Mouse (Mus musculus) heart, embryonic 13.5 days (tissue): ENCODE data around the gene Gm42372. TPM values are rescaled to one million over a fixed set of nuclear protein-coding genes. Genes with fewer than 3 reads are reported as not detected.
A peak's percentile ranks its signal among the peaks of the same experiment; 100 is the strongest.

ENCODE experiments used
- ATAC-seq: fragments of 200-750 bp; cut with Nextera tagmentation; 2 replicates; pipeline ENCODE4 v1.8.0; 2017; ENCODE audit warnings: moderate TSS enrichment; ENCODE audit not compliant: insufficient number of reproducible peaks, low FRiP score, low TSS enrichment; ENCODE audit errors: extremely low read depth
- H3K27ac ChIP-seq: fragments of 300-500 bp; sonication (generic); replicated peaks from 2 replicates; pipeline ENCODE4 v1.5.1; 2015; ENCODE audit warnings: moderate library complexity, mild to moderate bottlenecking, inconsistent platforms
- H3K27me3 ChIP-seq: fragments of 300-500 bp; sonication (generic); replicated peaks from 2 replicates; pipeline ENCODE4 v1.6.1; 2015; ENCODE audit warnings: mild to moderate bottlenecking, inconsistent platforms
- H3K36me3 ChIP-seq: fragments of 300-500 bp; sonication (generic); 2 replicates; pipeline ENCODE4 v1.6.1; 2015; ENCODE audit warnings: mild to moderate bottlenecking, inconsistent platforms
- H3K4me1 ChIP-seq: fragments of 300-500 bp; sonication (generic); 2 replicates; pipeline ENCODE4 v1.6.1; 2015; ENCODE audit warnings: inconsistent platforms
- H3K4me2 ChIP-seq: fragments of 300-500 bp; sonication (generic); 2 replicates; pipeline ENCODE4 v1.6.1; 2015; ENCODE audit warnings: inconsistent platforms, mild to moderate bottlenecking, moderate library complexity
- H3K4me3 ChIP-seq: fragments of 300-500 bp; sonication (generic); 2 replicates; pipeline ENCODE4 v1.5.1; 2015; ENCODE audit warnings: moderate library complexity, mild to moderate bottlenecking, inconsistent platforms
- H3K9ac ChIP-seq: fragments of 300-500 bp; sonication (generic); 2 replicates; pipeline ENCODE4 v1.6.1; 2015; ENCODE audit warnings: inconsistent platforms, mild to moderate bottlenecking, moderate library complexity
- H3K9me3 ChIP-seq: fragments of 300-500 bp; sonication (generic); 2 replicates; pipeline ENCODE4 v1.6.1; 2016; ENCODE audit warnings: inconsistent platforms
- WGBS: fragments of 180-500 bp; shearing (Covaris S2); methylation state at CpG from one replicate; pipeline ENCODE4 v1.1.7; 2015; ENCODE audit warnings: mixed read lengths; 5-methylcytosine and 5-hydroxymethylcytosine counted together
- polyA plus RNA-seq: library from polyadenylated mRNA; unstranded; fragments of >200 nt; fragmentation: Nextera tagmentation; extraction: Ambion mirVana; gene quantifications from 2 replicates; pipeline ENCODE4 v1.2.1, GENCODE M21; 2015

The Gm42372 gene
- polyA plus RNA-seq, 1 experiment from 2014 or later: 0.09 TPM

DNA sequence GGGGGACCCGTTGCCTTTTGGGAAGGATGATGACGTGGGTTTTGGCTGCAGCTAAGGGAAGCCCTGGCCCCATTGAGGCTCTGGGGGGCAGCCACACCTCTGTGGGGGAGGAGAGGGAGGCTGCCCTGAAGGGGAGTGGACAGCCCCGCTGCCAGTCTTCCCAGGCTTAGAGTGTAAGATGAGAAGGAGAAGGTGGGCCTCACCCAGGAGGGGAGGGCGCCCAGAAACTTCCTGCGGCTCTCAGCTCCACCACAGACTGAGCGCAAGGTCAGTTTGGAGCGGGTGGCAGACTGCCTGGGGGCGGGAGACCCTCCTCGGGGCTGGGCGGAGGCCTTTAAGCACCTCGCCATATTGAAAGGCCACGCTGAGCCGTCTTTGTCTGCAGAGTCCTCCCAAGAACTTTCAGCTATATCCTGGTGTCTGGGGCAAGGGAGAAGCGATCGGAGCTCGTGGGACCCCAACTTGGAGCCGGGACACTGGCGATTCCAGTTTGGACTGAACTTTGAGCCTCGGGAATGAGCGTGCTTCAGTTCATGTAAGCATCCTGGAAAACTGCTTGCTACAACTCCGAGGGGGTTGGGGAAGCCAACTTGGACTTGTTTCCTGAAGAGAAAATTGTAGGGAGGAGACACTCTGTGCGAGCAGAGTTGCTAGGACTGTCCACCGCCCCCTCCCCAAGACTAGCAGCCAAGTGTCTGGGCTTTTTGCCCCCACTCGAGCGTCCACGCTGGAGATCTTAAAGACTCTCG lies 10.9 kb downstream of the Gm42372 start:
- Histone ChIP-seq H3K27me3 (no peaks in the 10 kb centered on the region), H3K4me2 (peak overlapping the region; percentile 94), H3K4me3 (peak overlapping the region; percentile 77), H3K9me3 (no peaks in the 10 kb centered on the region), H3K36me3 (peaks cover 36% of the 10 kb centered on the region), H3K4me1 (peaks cover 80% of the 10 kb centered on the region), H3K27ac (peak overlapping the region; percentile 95), H3K9ac (peak overlapping the region; percentile 95)
- peak; percentile 85 for ATAC-seq
- under 1% methylated on average over 27 of the region's 27 CpGs for WGBS

DNA sequence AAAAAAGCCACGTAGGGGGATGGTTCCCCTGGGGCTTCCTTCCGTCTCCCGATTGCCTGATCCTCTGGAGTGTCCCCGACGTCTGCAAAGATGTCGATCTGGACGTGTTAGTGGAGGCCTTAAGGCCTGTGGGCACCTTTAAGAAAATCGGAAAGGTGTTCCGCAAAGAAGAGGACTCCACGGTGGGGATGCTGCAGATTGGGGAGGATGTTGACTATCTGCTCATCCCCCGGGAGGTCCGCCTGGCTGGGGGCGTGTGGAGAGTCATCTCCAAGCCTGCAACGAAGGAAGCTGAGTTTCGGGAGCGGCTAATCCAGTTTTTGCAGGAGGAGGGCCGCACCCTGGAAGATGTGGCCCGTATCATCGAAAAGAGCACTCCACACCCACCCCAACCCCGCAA lies 11.5 kb downstream of the Gm42372 start:
- Histone ChIP-seq H3K4me1 (peaks cover 85% of the 10 kb centered on the region), H3K27ac (peak overlapping the region; percentile 95), H3K4me3 (peak overlapping the region; percentile 77), H3K27me3 (no peaks in the 10 kb centered on the region), H3K9ac (peak overlapping the region; percentile 95), H3K9me3 (no peaks in the 10 kb centered on the region), H3K36me3 (peaks cover 41% of the 10 kb centered on the region), H3K4me2 (peak overlapping the region; percentile 94)
- WGBS: 1% methylated on average over 20 of the region's 20 CpGs
- ATAC-seq: no peak

DNA sequence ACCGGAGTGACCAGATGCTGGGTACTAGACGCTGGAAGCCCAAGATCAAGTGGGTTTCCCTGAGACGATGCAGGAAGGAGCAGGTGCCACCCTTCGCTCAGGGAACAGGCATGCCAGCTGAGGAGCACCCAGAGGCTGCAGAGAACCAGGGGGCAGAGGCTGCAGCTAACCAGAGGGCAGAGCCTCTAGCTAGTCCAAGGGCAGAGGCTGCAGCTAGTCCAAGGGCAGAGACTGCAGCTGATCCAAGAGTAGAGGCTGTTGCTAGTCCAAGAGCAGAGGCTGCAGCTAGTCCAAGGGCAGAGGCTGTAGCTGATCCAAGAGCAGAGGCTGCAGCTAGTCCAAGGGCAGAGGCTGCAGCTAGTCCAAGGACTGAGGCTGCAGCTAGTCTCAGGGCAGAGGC lies 12.5 kb downstream of the Gm42372 start:
- peaks cover 78% of the 10 kb centered on the region for H3K4me1 ChIP-seq
- 75% methylated on average over 4 of the region's 4 CpGs for WGBS
- H3K4me3 ChIP-seq: peak overlapping the region; percentile 77
- no peaks in the 10 kb centered on the region for H3K27me3 ChIP-seq
- peak overlapping the region; percentile 95 for H3K27ac ChIP-seq
- peak overlapping the region; percentile 95 for H3K9ac ChIP-seq
- H3K9me3 ChIP-seq: no peaks in the 10 kb centered on the region
- no peak for ATAC-seq
- peaks cover 49% of the 10 kb centered on the region for H3K36me3 ChIP-seq
- H3K4me2 ChIP-seq: peak overlapping the region; percentile 94

DNA sequence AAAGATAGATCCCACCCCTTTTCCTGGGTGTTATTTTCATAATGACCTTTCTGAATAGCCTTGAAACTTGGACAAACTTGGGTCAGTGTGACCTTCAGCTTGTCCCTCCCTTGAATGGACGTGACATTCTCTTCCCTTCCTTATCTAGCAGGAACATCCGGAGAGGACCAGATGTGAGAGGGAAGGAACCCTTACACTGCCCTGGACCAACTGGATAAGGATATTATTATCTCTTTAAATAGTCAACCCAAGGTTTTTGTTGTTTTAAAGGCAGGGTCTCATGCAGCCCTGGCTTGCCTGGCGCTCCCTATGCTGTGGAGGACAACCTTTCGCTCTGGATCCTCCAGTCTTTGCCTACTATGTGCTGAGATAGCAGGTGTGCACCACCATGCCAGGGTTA lies 16.3 kb downstream of the Gm42372 start:
- H3K9me3 ChIP-seq: no peaks in the 10 kb centered on the region
- peaks cover 82% of the 10 kb centered on the region for H3K36me3 ChIP-seq
- 35% methylated on average over 4 of the region's 4 CpGs for WGBS
- ATAC-seq: 0 out of 2 replicates have a peak, but pooled peaks have one; percentile 6
- H3K27ac ChIP-seq: peak overlapping the region; percentile 33
- no peak overlapping the region for H3K4me3 ChIP-seq
- no peak overlapping the region for H3K4me2 ChIP-seq
- H3K4me1 ChIP-seq: peaks cover 56% of the 10 kb centered on the region
- H3K27me3 ChIP-seq: no peaks in the 10 kb centered on the region
- H3K9ac ChIP-seq: no peak overlapping the region

DNA sequence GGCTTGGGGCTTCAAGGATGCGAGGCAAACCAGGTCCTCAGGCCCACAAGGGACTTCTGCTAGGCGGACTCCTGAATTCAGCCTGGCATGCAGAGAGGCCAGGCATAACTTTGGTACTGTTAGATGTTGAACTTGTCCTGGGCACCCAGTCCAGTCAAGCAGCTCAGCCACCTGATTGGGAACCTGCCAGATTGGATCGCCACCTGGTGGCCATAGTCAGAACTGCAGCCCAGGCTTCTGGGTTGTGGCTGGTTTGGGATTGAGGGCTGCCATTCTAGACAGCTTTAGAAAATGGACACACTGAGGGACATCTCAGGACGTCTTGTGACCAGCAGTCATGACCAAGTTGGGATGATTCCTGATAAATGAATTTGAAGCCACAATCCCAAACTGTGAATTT lies 16.8 kb downstream of the Gm42372 start:
- no peak overlapping the region for H3K9ac ChIP-seq
- H3K4me2 ChIP-seq: no peak overlapping the region
- H3K36me3 ChIP-seq: peaks cover 86% of the 10 kb centered on the region
- no peak overlapping the region for H3K4me3 ChIP-seq
- 30% methylated on average over 4 of the region's 4 CpGs for WGBS
- H3K27me3 ChIP-seq: no peaks in the 10 kb centered on the region
- no peaks in the 10 kb centered on the region for H3K9me3 ChIP-seq
- H3K4me1 ChIP-seq: peaks cover 54% of the 10 kb centered on the region
- 0 out of 2 replicates have a peak, but pooled peaks have one; percentile 5 for ATAC-seq
- H3K27ac ChIP-seq: peak overlapping the region; percentile 33

DNA sequence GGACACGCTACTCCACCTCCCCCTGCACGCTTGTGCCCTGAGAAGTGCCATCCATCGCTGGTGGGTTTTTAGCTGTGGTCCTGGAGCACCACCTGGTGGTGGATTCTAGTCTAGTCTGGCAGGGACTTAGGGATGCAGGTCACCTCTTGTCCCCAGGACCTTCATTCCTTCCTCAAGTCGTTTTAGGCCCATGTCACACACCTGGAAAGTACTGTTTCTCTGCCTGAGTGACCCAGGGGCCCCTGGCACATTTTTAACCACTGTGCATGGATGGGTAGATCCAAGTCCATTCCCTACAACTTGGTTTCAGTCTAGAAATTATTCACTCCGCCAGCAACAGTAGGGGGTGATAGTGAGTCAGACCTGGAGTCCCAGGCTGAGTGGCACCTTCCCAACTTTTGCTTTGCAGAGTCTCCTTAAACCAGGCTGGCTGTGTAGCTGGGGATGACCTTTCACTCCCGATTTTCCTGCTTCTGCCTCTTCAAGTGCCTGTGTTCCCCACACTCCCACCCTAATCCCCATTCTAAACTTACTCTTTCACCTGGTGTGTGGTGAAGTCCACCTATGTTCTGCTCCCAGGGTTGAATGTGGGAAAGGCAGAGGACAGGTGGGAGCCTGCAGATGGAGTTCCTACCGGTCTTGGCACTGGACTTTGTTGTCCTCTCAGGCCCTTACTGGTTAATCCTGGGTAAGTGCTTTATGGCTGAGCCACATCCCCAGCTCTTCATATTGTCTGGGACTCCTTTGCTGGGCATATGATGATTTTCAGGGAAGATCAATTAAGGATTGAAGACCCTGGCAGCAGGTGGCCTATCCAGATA lies 19.7 kb downstream of the Gm42372 start:
- H3K4me2 ChIP-seq: no peak overlapping the region
- peaks cover 25% of the 10 kb centered on the region for H3K4me1 ChIP-seq
- no peaks in the 10 kb centered on the region for H3K9me3 ChIP-seq
- no peak overlapping the region; the same call in 1 of the 2 replicates for H3K27ac ChIP-seq
- H3K4me3 ChIP-seq: no peak overlapping the region
- no peak overlapping the region for H3K9ac ChIP-seq
- H3K27me3 ChIP-seq: no peaks in the 10 kb centered on the region
- WGBS: 15% methylated on average over 7 of the region's 7 CpGs
- H3K36me3 ChIP-seq: peaks cover 92% of the 10 kb centered on the region
- no peak for ATAC-seq

DNA sequence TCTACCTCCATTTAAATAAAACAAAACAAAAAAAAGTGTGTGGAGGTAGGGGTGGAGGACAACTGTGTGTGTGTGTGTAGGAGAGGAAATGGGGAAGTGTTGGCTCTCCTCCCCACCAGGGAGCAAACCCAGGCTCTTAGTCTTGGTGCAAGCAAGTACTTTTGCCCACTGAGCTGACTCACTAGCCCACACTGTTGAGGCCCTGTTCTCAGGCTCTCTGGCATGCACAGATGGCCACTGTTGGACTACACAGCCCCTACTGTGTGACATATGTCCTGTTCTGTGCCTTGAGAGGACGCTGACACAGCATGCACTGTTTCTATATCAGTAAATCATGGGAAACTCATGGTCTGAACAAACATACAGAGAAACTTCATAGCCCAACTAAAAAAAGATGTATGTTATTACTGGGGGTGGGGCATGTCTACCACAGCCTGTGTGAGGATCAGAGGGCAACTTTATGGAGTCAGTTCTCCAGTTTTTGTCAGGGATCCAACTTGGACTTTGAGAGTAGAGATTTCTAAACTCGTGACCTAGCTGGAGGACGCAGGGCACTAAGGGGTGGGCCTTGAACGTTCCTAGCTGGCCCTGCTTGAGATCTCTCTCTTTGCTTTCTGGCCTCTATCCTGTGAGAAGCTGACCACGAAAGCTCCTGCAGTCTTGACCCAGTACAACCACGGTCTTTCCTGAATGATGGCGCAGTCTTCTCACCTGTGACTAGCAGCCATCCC lies 20.5 kb downstream of the Gm42372 start:
- Histone ChIP-seq H3K36me3 (peaks cover 92% of the 10 kb centered on the region), H3K4me1 (peaks cover 17% of the 10 kb centered on the region), H3K27me3 (no peaks in the 10 kb centered on the region), H3K27ac (no peak overlapping the region), H3K9ac (0 out of 2 replicates have a peak overlapping the region, but pooled peaks have one; percentile 1), H3K9me3 (no peaks in the 10 kb centered on the region), H3K4me3 (no peak overlapping the region), H3K4me2 (no peak overlapping the region)
- WGBS: 79% methylated on average over 7 of the region's 7 CpGs
- no peak for ATAC-seq

DNA sequence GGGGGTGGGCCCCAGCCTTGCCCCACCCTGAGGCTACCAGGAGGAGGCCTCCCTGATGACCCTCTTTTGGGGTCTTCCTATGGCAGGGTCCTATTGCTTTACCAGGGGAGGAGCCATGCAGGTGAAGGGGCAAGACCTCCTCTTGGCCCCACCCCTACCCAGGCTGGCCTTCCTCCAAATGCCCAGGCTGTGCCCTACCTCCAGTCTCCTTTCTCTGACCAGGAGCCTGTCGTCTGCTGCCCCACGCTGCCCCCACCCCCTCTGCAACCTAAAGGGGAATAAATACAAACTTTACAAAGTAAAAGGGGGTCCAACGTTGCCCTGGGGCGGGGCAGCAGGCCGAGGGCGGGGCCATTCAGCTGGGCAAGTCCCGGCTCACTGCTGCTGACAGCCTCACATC lies 21.8 kb downstream of the Gm42372 start:
- Histone ChIP-seq H3K4me2 (no peak overlapping the region), H3K9me3 (no peaks in the 10 kb centered on the region), H3K27ac (no peak overlapping the region), H3K4me1 (0 out of 2 replicates have a peak, but pooled peaks cover 5% of the 10 kb centered on the region), H3K27me3 (no peaks in the 10 kb centered on the region), H3K9ac (no peak overlapping the region), H3K4me3 (no peak overlapping the region), H3K36me3 (peaks cover 94% of the 10 kb centered on the region)
- ATAC-seq: no peak
- WGBS: 81% methylated on average over 7 of the region's 7 CpGs

DNA sequence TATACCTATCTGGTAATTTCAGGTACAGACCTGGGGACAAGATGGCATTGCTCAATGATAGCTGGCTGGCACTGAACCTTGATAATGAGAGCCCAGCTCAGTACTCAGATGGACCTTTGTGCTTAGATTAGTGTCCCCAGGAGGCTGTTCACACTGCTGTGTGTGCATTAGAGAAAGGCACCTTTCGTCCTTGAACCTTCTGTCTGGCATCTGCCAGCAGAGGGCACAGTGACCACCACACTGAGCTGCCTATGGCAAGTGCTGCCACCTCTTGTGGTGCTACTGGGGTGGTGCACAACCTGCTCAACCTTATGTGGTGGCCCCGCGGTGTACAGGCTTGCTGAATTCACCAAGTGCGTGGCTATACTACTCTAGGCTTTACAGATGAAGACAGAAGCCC lies 24.4 kb downstream of the Gm42372 start:
- Histone ChIP-seq H3K4me3 (no peak overlapping the region), H3K27me3 (no peaks in the 10 kb centered on the region), H3K36me3 (peaks cover 97% of the 10 kb centered on the region), H3K27ac (no peak overlapping the region), H3K4me1 (0 out of 2 replicates have a peak, but pooled peaks cover 5% of the 10 kb centered on the region), H3K9ac (no peak overlapping the region), H3K4me2 (no peak overlapping the region), H3K9me3 (no peaks in the 10 kb centered on the region)
- no peak for ATAC-seq
- WGBS: 72% methylated on average over 4 of the region's 4 CpGs

DNA sequence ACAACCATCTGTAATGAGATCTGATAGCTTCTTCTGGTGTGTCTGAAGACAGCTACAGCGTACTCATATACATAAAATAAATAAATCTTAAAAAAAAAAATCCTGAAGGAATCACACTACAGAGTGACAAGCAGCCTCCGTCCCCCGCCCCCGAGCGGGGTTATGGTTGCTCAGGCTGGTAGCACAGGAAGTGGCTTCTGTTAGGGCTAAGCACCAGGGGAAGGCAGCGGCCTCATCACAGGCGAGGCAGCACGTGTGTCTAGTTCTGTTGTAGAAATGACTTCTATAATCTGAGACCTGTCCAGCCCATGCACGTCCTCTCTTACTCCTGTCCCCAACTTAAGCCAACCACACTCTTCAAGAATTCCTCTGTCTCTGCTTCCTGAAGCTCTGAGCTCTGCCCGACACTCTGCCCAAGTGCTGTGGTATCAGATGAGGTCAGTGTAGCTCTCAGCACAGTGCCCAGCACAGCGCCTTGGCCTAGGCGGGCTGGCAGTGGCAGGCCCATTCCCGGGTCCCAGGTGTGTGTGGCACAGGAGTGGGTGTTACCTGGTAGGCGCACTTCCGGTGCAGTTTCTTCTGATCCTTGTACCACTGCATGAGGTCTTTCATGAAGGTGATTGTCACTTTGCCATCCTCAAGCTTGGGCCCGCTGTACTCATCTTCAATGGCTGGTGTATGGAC lies 26.6 kb downstream of the Gm42372 start:
- 91% methylated on average over 16 of the region's 16 CpGs for WGBS
- Histone ChIP-seq H3K4me2 (no peak overlapping the region), H3K27ac (no peak overlapping the region), H3K36me3 (peaks cover 100% of the 10 kb centered on the region), H3K4me1 (no peaks in the 10 kb centered on the region), H3K4me3 (no peak overlapping the region), H3K9me3 (no peaks in the 10 kb centered on the region), H3K27me3 (no peaks in the 10 kb centered on the region), H3K9ac (no peak overlapping the region)
- ATAC-seq: no peak

DNA sequence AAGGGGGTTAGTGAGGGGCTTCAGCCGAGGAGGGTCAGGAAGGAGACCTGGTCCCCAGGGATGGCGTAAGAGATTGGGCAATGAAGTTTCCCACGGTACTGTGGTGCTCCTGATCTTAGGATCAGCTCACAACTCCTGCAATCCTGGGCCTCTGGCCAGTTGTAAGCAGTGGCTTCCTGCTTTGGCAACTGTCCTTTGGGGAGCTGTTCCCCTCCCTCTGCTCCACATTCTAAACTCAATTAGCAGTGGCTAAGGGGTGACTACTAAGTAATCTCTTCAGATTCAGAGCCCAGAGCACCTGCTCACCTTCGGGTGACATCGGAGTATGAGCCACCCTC lies 27.1 kb downstream of the Gm42372 start:
- 80% methylated on average over 5 of the region's 5 CpGs for WGBS
- no peak overlapping the region for H3K4me2 ChIP-seq
- H3K4me3 ChIP-seq: no peak overlapping the region
- no peaks in the 10 kb centered on the region for H3K27me3 ChIP-seq
- no peak overlapping the region for H3K9ac ChIP-seq
- no peak overlapping the region for H3K27ac ChIP-seq
- H3K4me1 ChIP-seq: no peaks in the 10 kb centered on the region
- no peaks in the 10 kb centered on the region for H3K9me3 ChIP-seq
- H3K36me3 ChIP-seq: peaks cover 100% of the 10 kb centered on the region
- no peak for ATAC-seq
